Mouse (Mus musculus) neural tube, embryonic 11.5 days (tissue): ENCODE results near the gene Tns2. TPM values are rescaled to one million over a fixed set of nuclear protein-coding genes. Genes with fewer than 3 reads are reported as not detected.

ENCODE experiments used
- ATAC-seq: fragments of 200-750 bp; cut with Nextera tagmentation; 2 replicates; pipeline ENCODE4 v1.8.0; 2017; ENCODE audit warnings: moderate number of reproducible peaks, mild to moderate bottlenecking, moderate TSS enrichment, moderate library complexity; ENCODE audit not compliant: insufficient read depth, low FRiP score, low TSS enrichment
- DNase-seq: peaks from one replicate; pipeline ENCODE4 v3.0.0-alpha.2; 2015; ENCODE audit warnings: low spot score
- H3K27ac ChIP-seq: fragments of 300-500 bp; sonication (generic); 2 replicates; pipeline ENCODE4 v1.5.1; 2014; ENCODE audit warnings: low read depth, mild to moderate bottlenecking, low read length
- H3K27me3 ChIP-seq: fragments of 300-500 bp; sonication (generic); 2 replicates; pipeline ENCODE4 v1.6.1; 2014; ENCODE audit warnings: mild to moderate bottlenecking, low read length, mixed read lengths; ENCODE audit not compliant: control insufficient read depth, insufficient read depth
- H3K36me3 ChIP-seq: fragments of 300-500 bp; sonication (generic); 2 replicates; pipeline ENCODE4 v1.6.1; 2014; ENCODE audit warnings: mild to moderate bottlenecking, low read length, moderate library complexity, mixed read lengths; ENCODE audit not compliant: control insufficient read depth, insufficient read depth
- H3K4me1 ChIP-seq: fragments of 300-500 bp; sonication (generic); 2 replicates; pipeline ENCODE4 v1.6.1; 2014; ENCODE audit warnings: low read length, mixed read lengths; ENCODE audit not compliant: control insufficient read depth, insufficient read depth
- H3K4me2 ChIP-seq: fragments of 300-500 bp; sonication (generic); 2 replicates; pipeline ENCODE4 v1.6.1; 2014; ENCODE audit warnings: low read depth, mild to moderate bottlenecking, moderate library complexity
- H3K4me3 ChIP-seq: fragments of 300-500 bp; sonication (generic); 2 replicates; pipeline ENCODE4 v1.5.1; 2014; ENCODE audit warnings: low read depth, low read length
- H3K9ac ChIP-seq: fragments of 300-500 bp; sonication (generic); 2 replicates; pipeline ENCODE4 v1.6.1; 2014; ENCODE audit warnings: mild to moderate bottlenecking, low read length
- H3K9me3 ChIP-seq: fragments of 300-500 bp; sonication (generic); 2 replicates; pipeline ENCODE4 v1.6.1; 2016; ENCODE audit warnings: low read length; ENCODE audit not compliant: control insufficient read depth
- WGBS: fragments of 180-500 bp; shearing (Covaris S2); extraction: QIAGEN DNeasy Blood & Tissue Kit; methylation state at CpG from one replicate; pipeline ENCODE4 v1.1.7; 2014; 5-methylcytosine and 5-hydroxymethylcytosine counted together
- polyA plus RNA-seq: library from polyadenylated mRNA; unstranded; fragments of >200 nt; fragmentation: Nextera tagmentation; extraction: Ambion mirVana; gene quantifications from 2 replicates; pipeline ENCODE4 v1.2.1, GENCODE M21; 2014

The Tns2 gene
- polyA plus RNA-seq, 1 experiment from 2014 or later, result 11.4 TPM

DNA sequence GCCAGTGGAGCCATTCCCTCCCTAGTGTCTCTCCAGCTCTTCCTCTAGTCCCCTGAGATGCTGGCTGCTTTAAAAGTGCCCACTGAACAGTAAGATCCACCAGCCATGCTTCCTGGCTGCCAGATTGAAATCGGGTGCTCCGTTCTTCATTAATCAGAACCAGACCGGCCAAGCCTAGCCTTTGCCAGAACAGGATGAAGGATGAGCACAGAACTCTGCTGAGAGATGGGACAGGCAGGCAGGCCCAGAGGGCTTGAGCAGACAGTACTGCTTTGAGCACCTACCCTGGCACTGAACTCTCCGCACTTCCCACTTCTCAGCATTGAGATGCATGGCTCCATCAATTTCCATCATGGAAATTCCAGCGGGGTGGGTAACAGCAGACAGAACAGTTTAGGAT, 953 bp upstream of the Tns2 start:
- Histone ChIP-seq H3K27ac (no peak overlapping the region), H3K9me3 (no peaks in the 10 kb centered on the region), H3K9ac (no peak overlapping the region), H3K27me3 (0 out of 2 replicates have a peak, but pooled peaks cover 4% of the 10 kb centered on the region), H3K4me3 (no peak overlapping the region), H3K4me2 (peak overlapping the region; percentile 83), H3K4me1 (peaks cover 33% of the 10 kb centered on the region), H3K36me3 (peaks cover 16% of the 10 kb centered on the region)
- DNase-seq (no peak), ATAC-seq (no peak)
- 51% methylated on average over 5 of the region's 5 CpGs for WGBS

DNA sequence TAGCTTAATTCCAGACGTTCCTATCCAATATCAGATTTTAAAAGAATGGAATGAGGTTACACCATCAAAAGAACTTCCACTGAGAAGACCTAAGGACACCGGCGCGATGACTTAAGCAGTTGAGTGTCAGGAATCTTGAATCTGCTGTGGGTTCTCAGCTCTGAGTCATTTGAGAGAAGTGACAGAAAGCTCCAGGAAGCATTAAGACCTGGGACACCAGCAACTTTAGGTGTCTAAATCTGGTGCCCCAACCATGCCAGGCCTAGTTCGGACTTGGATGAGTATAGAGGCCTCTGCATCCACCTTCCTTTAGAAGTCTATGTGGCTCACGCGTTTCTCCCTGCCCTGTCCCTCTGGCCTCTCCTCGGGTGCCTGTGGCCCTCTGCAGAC, 447 bp upstream of the Tns2 start:
- H3K4me2 ChIP-seq, result peak overlapping the region; percentile 83
- peaks cover 13% of the 10 kb centered on the region for H3K36me3 ChIP-seq
- WGBS, result 25% methylated on average over 8 of the region's 8 CpGs
- no peaks in the 10 kb centered on the region for H3K9me3 ChIP-seq
- peak overlapping the region; percentile 47 for H3K4me3 ChIP-seq
- H3K4me1 ChIP-seq, result peaks cover 36% of the 10 kb centered on the region
- H3K27ac ChIP-seq, result no peak overlapping the region
- DNase-seq (no peak), ATAC-seq (no peak)
- H3K27me3 ChIP-seq, result 0 out of 2 replicates have a peak, but pooled peaks cover 4% of the 10 kb centered on the region
- peak overlapping the region; percentile 52 for H3K9ac ChIP-seq

DNA sequence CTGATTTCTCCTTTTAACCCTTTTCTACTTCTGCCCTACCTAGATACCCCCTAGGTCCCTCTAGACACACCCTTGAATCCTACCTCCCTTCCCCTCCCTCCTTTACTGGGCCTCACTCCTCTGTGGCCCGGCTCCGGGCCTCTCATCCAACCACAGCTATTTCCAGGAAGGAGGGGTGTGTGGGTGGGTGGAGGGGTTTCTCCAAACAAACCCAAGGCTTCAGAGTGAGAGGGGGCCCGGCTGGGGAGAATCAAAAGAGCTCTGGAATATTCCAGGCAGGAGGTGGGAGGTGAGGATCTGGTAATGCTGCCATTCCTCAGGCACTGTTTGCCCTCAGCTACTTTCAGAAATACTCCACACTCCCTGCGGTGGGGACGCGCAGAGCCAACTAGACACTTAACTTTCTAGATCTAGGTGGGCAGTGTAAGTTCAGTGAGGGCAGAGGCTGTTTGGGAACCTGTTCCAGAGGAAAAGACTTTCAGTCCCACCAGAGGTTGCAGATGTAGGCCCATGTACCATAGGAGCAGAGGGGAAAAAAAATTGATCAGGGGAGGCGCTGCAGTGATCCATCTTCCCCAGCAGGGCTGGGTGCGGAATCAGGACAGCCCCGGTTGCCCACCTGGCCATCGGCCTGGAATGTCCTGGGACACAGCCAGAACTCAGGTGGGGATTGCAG, 921 bp downstream of the Tns2 start:
- 35% methylated on average over 10 of the region's 10 CpGs for WGBS
- Histone ChIP-seq H3K4me2 (peak overlapping the region; percentile 83), H3K9ac (no peak overlapping the region), H3K9me3 (no peaks in the 10 kb centered on the region), H3K36me3 (peaks cover 2% of the 10 kb centered on the region), H3K27ac (peak overlapping the region; percentile 49; the same call in 1 of the 2 replicates), H3K4me3 (peak overlapping the region; percentile 47), H3K27me3 (peaks cover 12% of the 10 kb centered on the region), H3K4me1 (peaks cover 36% of the 10 kb centered on the region)
- ATAC-seq (no peak; the same call in 1 of the 2 replicates), DNase-seq (no peak)

DNA sequence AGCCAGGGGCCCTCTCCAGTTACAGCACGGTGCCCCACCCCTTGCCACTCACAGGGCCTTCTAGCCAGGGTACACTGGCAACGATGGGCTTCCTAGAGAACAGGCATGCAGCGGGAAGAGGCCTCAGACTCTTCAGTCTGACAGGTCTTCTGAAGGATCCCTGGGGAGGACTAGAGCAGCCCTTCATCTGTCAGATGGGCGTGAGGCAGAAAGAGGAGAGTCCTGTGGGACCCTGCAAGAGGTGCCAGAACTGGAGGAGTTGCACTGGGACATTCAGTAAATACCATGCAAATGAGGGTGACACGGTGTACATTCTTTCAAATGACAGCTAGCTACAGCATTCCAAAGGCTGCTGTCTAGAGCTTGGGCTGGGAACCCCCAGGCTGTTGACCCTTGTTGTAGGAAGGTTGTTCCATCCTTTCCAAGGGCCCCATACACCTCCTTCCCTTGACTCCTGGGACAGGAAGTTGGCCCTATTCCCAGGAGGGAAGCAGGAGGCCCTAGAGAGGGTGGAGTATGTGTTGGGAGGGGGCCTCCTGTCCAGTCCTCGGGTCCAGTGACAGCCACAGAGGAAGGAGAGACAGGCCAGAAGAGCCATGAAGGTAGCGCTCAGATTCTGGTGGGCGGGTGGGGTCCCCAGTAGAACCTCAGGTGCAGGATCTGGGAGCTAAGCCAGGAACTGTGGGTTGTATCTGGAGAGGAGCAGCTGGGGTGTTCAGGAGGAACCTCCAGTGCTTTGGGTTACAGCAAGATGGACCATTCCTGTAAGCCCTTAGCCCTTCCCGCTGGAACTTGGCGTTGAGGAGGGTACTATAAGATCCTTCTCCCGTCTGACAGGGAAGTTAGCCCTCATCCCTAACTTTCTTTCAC, 1.7 kb downstream of the Tns2 start:
- peaks cover 20% of the 10 kb centered on the region for H3K27me3 ChIP-seq
- H3K4me1 ChIP-seq, result peaks cover 42% of the 10 kb centered on the region
- WGBS, result 32% methylated on average over 11 of the region's 11 CpGs
- DNase-seq (no peak), ATAC-seq (no peak)
- peak overlapping the region; percentile 76; the same call in 1 of the 2 replicates for H3K27ac ChIP-seq
- peaks cover 2% of the 10 kb centered on the region; the same call in 1 of the 2 replicates for H3K36me3 ChIP-seq
- no peak overlapping the region; the same call in 1 of the 2 replicates for H3K9ac ChIP-seq
- H3K4me3 ChIP-seq, result no peak overlapping the region
- H3K4me2 ChIP-seq, result no peak overlapping the region
- no peaks in the 10 kb centered on the region for H3K9me3 ChIP-seq

DNA sequence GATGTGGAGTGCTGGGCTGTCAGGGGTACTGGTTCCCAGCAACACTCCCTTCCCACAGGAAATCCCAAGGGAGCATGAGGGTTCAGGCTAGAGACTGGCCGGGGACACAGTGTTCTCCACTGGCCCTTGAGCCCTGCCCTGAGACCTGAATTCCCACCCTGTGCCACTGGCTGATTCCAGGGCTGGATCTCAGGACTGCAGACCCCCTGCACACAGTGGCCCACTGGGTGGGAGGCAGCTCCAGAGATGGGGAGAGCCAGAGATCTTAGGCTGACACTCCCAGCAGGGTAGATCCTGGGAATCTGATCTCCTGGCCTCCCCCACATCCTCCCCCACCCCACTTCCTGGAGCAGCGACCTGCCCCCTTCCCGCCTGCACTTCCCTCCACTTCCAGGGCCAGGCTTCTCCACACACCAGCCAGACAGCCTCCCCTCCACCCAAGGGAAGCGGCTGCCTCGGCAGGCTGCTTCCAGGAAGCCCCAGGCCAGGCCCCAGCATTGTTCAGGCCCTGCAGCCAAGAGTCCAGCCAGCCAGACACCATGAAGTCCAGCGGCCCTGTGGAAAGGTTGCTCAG, 2.4 kb downstream of the Tns2 start:
- peak overlapping the region; percentile 20; the same call in 1 of the 2 replicates for H3K4me3 ChIP-seq
- ATAC-seq (no peak), DNase-seq (peak; percentile 22)
- peak overlapping the region; percentile 36 for H3K4me2 ChIP-seq
- H3K27me3 ChIP-seq, result peaks cover 27% of the 10 kb centered on the region
- peaks cover 46% of the 10 kb centered on the region for H3K4me1 ChIP-seq
- peak overlapping the region; percentile 53 for H3K9ac ChIP-seq
- no peaks in the 10 kb centered on the region for H3K36me3 ChIP-seq
- peak overlapping the region; percentile 76 for H3K27ac ChIP-seq
- no peaks in the 10 kb centered on the region for H3K9me3 ChIP-seq
- 19% methylated on average over 6 of the region's 6 CpGs for WGBS

DNA sequence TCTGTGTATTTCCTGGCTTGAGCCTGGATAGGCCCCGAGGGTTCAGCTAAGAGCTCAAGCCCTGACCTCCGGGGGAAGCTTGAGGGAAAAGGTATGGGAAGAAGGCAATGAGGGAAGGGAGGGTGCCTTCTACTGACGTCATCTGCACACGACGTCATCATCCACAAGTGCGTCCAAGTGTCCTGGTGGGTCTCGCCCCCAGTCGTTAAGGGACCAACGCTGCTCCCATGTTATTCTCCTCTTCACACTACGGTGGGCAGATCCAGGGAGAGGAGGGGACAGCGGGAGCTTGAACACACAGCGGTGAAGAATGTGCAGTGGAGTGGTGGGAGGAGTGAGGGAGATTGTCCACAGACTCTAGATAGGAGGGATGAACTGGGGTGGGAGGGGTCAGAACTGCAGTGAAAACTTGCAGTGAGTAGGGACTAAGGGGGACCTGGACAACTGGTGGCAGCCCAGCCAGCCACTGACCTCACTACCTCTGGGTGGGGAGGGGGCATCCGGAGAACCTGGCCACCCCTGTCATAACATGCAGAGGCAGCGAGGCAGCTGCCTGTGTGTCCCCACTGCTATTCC, 3.2 kb downstream of the Tns2 start:
- Histone ChIP-seq H3K9ac (peak overlapping the region; percentile 53), H3K4me3 (peak overlapping the region; percentile 20; the same call in 1 of the 2 replicates), H3K36me3 (no peaks in the 10 kb centered on the region), H3K4me1 (peaks cover 46% of the 10 kb centered on the region), H3K9me3 (no peaks in the 10 kb centered on the region), H3K27me3 (peaks cover 27% of the 10 kb centered on the region), H3K4me2 (peak overlapping the region; percentile 36), H3K27ac (peak overlapping the region; percentile 76)
- 2% methylated on average over 14 of the region's 14 CpGs for WGBS
- ATAC-seq (no peak), DNase-seq (peak; percentile 20)

DNA sequence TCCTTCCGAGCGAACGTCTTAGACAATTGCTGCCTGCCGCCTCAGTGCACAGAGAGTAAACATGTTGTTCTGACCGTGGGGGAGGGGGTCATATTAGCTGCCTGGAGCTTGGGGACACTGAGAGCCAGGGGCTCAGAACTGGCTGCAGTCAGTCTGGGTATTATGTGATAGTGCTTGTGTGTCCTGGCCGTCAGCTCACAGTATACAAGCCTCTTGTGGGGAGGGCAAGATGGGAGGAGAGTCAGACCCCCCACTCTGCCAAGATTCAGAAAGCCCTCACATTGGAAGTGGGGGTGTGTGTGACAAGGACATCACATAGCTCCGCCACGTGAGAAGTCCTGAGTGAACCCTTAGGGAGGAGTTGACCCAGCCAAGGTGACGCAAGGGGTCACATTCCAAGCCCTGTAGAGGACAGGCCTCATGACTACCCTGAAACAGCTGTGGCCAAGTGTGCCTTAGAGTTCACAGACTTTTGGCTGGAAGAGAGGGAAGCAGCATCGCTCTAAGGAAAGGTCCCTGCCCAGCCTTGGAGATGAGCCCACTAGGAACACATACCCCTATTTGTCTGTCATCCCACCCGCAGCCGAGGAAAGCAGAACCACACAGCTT, 3.8 kb downstream of the Tns2 start:
- no peak for ATAC-seq
- H3K4me3 ChIP-seq, result 0 out of 2 replicates have a peak overlapping the region, but pooled peaks have one; percentile 19
- WGBS, result 22% methylated on average over 12 of the region's 12 CpGs
- no peak overlapping the region for H3K9ac ChIP-seq
- H3K27ac ChIP-seq, result 0 out of 2 replicates have a peak overlapping the region, but pooled peaks have one; percentile 8
- H3K27me3 ChIP-seq, result peaks cover 26% of the 10 kb centered on the region
- peaks cover 46% of the 10 kb centered on the region for H3K4me1 ChIP-seq
- no peaks in the 10 kb centered on the region for H3K9me3 ChIP-seq
- no peaks in the 10 kb centered on the region for H3K36me3 ChIP-seq
- DNase-seq, result peak; percentile 39
- H3K4me2 ChIP-seq, result peak overlapping the region; percentile 36

DNA sequence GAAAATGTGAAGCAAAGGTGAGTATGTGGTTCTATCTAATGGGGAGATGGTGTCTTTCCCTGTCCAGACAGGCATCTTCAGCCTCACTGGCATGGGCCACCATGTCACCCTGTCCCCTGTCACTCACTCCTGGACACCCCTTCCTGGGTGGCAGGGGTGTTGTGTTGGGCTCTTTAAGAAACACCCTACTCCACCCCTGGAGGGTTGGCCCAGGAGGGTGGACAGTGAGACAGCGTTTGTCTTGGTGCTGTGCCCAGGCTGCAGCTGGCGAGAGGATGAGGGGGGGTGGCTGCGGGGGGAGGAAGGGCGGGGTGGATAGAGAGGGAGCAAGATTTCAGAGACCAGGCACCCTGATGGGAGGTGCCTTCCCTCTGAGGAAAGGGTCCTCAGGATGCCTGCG, 5.1 kb downstream of the Tns2 start:
- Histone ChIP-seq H3K4me1 (peaks cover 37% of the 10 kb centered on the region), H3K4me2 (no peak overlapping the region), H3K27me3 (peaks cover 26% of the 10 kb centered on the region), H3K9me3 (no peaks in the 10 kb centered on the region), H3K4me3 (no peak overlapping the region), H3K36me3 (no peaks in the 10 kb centered on the region), H3K9ac (no peak overlapping the region), H3K27ac (no peak overlapping the region)
- DNase-seq (no peak), ATAC-seq (no peak)
- WGBS, result 71% methylated on average over 5 of the region's 5 CpGs
